Mouse (Mus musculus) embryonic fibroblast, embryonic 13.5 days (primary cell): ENCODE results near the gene 1810009A15Rik. TPM values are rescaled to one million over a fixed set of nuclear protein-coding genes. Genes with fewer than 3 reads are reported as not detected.
"Not testable (repeated sequence)": the region's sequence is repeated elsewhere in the genome, so short reads cannot be mapped to it uniquely, and the experiment has no call there.

Source experiments
- H3K27ac ChIP-seq: 2 replicates; pipeline ENCODE4 v1.5.1; 2012; ENCODE audit warnings: low read length, control low read depth, inconsistent platforms; ENCODE audit not compliant: insufficient read depth
- H3K4me1 ChIP-seq: 2 replicates; pipeline ENCODE4 v1.6.1; 2011; ENCODE audit warnings: low read length; ENCODE audit not compliant: control insufficient read depth, insufficient read depth
- H3K4me3 ChIP-seq: 2 replicates; pipeline ENCODE4 v1.5.1; 2011; ENCODE audit warnings: mild to moderate bottlenecking, control low read depth, low read length; ENCODE audit not compliant: insufficient read depth
- CTCF ChIP-seq: IDR thresholded peaks from 2 replicates; pipeline ENCODE4 v1.5.1; 2011; ENCODE audit warnings: mild to moderate bottlenecking, control low read depth, low read length, moderate library complexity, borderline replicate concordance; ENCODE audit not compliant: insufficient read depth
- POLR2A ChIP-seq: IDR thresholded peaks from 2 replicates; pipeline ENCODE4 v1.6.1; 2011; ENCODE audit warnings: low read depth, mild to moderate bottlenecking, control low read depth, low read length, moderate library complexity
- polyA plus RNA-seq: library from polyadenylated mRNA; stranded (reverse); fragments of >200 nt; gene quantifications from 2 replicates; pipeline ENCODE4 v1.2.4, GENCODE M21; 2011; ENCODE audit warnings: low read depth; ENCODE audit not compliant: missing spikeins, insufficient read length

1810009A15Rik gene
- polyA plus RNA-seq, 1 experiment: 61.7 TPM

DNA sequence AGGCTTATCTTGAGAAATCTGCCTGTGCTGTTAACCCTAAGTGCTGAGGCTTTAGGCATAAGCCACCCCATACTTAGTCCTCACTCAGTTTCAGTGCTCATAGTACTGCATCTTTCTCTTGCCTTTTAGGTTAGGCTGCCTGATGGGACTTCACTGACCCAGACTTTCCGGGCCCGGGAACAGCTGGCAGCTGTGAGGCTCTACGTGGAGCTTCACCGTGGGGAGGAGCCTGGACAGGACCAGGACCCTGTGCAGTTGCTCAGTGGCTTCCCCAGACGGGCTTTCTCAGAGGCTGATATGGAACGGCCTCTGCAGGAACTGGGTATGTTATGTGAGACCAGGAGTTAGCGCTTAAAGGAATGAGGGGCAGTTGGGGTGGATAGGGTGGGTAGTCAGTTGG lies 13.6 kb upstream of the 1810009A15Rik start:
- no peak overlapping the region for H3K27ac ChIP-seq
- no peaks in the 10 kb centered on the region for H3K4me1 ChIP-seq
- no peak overlapping the region for H3K4me3 ChIP-seq
- TF ChIP-seq CTCF (no peak), POLR2A (no peak)

DNA sequence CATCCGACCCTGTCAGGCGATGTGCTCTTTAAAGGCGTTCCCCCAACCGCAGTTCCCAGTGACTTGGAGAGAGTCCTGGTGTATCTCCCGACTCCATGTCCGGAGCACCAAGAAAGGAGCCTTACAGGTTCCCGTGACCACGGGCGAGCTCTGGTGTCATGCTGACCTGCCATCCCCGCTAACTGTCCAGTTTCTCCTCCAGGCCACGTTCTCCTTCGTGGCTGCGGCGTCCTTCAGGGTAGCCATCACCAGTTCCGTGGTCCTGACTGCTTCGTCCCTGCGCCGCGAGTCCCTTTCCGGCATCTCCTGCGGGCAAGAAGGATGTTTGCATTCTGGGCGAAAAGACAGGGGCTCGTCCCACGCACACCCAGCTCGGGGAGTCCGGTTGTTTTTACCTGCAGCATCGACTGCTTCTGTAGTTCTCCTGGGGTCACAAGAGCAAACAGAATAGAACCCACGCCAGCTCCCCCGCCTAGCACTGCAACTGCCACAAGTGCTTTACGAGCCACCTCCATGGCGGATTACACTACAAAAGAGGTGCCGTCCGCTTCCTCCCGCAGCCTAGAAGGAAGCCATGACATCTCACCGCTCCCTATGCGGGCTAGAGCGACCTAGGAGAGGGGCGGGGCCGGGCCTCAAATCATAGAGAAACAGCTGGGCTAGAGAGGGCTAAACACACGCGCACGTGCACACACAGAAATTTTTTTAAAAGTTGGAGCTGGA lies 8.2 kb upstream of the 1810009A15Rik start, which contains the start of gene Uqcc3:
Gene Uqcc3 (minus strand): TSS at position 613 of the 723 bp plus-strand sequence.
- H3K27ac ChIP-seq: peak within 1 kb of the TSS; percentile 47
- TF ChIP-seq CTCF (no peak), POLR2A (peak; percentile 86)
- peak within 1 kb of the TSS; percentile 70 for H3K4me3 ChIP-seq
- no peaks in the 10 kb centered on the region for H3K4me1 ChIP-seq

DNA sequence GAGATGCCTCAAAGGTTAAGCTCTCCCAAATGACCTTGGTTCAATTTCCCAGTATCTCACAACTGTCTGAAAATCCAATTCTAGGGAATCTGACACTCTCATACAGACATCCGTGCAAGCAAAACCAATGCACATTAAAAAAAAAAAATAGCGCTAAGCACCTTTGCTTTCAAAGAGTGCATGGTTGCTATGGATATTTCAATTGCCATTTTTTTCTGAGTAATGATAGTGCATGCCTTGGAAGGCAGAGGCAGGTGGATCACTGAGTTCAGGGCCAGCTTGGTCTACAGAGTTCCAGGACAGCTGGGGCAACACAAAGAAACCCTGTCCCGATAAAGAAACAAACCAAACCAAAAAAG lies 7.6 kb upstream of the 1810009A15Rik start:
- TF ChIP-seq CTCF (no peak), POLR2A (no peak)
- H3K4me1 ChIP-seq: no peaks in the 10 kb centered on the region
- no peak overlapping the region for H3K27ac ChIP-seq
- H3K4me3 ChIP-seq: peak overlapping the region; percentile 70; the same call in 1 of the 2 replicates

- no peaks in the 10 kb centered on the region for H3K4me1 ChIP-seq
- H3K4me3 ChIP-seq: no peak within 1 kb of the TSS
- H3K27ac ChIP-seq: no peak within 1 kb of the TSS
- no peak for TF ChIP-seq POLR2A
- TF ChIP-seq CTCF: no peak
Observed at GRCm38 (mm10) chr19:8883616-8884015, 5.0 kb upstream of the 1810009A15Rik start, which contains the start of the genes Lbhd1 and Gm49403. TSS of gene Lbhd1 (plus strand) at chr19:8883732. TSS of gene Gm49403 (plus strand) at chr19:8883930.

GRCm38 (mm10) chr19:8886916-8887584 lies 1.6 kb upstream of the 1810009A15Rik start:
- TF ChIP-seq CTCF: no peak
- TF ChIP-seq POLR2A: peak; percentile 40
- Histone ChIP-seq H3K4me1 (peaks cover 4% of the 10 kb centered on the region; the same call in 1 of the 2 replicates), H3K27ac (peak overlapping the region; percentile 58; the same call in 1 of the 2 replicates), H3K4me3 (no peak overlapping the region)

GRCm38 (mm10) chr19:8887585-8888463 lies 829 bp upstream of the 1810009A15Rik start:
- H3K4me1 ChIP-seq: peaks cover 4% of the 10 kb centered on the region; the same call in 1 of the 2 replicates
- TF ChIP-seq POLR2A (peak; percentile 53), CTCF (no peak)
- H3K27ac ChIP-seq: peak overlapping the region; percentile 82

DNA sequence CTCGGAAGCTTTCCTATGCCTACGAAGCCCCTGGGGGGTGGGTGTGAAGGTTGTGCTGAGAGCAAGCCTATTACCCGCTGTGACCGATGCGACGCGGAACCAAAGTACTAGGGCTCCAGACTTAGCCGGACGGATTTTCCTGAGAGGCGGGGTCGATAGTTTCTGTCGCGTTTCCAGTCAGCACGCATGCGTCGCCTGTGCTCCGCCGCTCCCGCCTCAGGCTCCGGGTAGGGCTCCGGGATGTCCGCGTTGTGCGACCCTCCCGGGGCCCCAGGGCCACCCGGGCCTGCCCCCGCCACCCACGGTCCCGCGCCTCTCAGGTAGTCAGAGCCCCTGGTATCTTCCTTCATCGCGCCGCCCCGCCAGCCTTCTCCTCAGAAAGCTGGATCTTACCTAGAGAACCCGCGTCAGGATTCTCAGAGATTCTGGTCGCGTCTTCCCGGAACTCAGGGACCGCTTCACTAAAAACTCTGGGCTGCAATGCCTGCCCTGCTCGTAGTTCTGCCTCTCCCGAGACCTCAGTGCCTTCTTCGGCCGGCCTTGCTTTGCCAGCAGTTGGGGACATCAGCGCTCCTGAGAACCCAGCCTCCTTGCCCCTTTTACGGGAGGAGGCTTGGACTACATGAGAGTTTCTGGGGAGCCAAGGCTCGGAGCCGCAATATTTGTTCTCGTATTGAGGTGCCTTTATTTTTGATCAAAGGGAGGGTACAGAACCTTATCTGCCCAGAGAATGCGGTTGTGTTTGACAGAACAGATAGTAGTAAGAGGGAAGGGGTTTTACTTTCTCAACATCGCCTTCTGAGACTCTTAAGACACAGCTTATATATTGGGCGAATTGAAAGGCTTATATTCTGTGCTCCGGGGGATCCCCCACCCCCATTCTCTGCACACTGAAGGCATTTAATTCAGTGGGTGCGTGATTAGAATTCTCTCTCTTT lies 4.4 kb downstream of the 1810009A15Rik start, which contains the start of gene Ints5:
Gene Ints5 (plus strand): TSS at position 177 of the 938 bp plus-strand sequence.
- TF ChIP-seq POLR2A (peak; percentile 89), CTCF (no peak)
- Histone ChIP-seq H3K4me1 (peaks cover 7% of the 10 kb centered on the region), H3K4me3 (peak within 1 kb of the TSS; percentile 100), H3K27ac (peak within 1 kb of the TSS; percentile 45)

More at GRCm38 (mm10) chr19:8887585-8888463, 829 bp upstream of the 1810009A15Rik start:
- peak overlapping the region; percentile 95 for H3K4me3 ChIP-seq

- Histone ChIP-seq H3K4me1 (peaks cover 6% of the 10 kb centered on the region), H3K4me3 (no peak overlapping the region)
Observed at GRCm38 (mm10) chr19:8895397-8895960, 6.8 kb downstream of the 1810009A15Rik start.

DNA sequence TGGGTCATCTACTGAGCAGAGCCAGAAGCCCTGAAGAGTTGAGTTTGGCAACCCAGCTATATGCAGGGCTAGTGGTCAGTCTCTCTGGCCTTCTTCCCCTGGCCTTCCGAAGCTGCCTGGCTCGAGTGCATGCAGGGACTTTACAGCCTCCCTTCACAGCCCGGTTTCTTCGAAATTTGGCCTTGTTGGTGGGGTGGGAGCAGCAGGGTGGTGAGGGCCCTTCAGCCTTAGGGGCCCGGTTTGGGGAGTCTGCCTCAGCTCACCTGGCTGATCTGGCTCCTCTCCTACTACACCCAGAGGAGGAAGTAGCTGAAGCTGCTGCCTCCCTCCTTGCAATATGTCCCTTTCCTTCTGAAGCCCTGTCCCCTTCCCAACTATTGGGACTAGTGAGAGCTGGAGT lies 7.6 kb downstream of the 1810009A15Rik start:
- H3K27ac ChIP-seq, H3K4me3 ChIP-seq: not testable (repeated sequence)

More at GRCm38 (mm10) chr19:8895397-8895960, 6.8 kb downstream of the 1810009A15Rik start:
- H3K27ac ChIP-seq: no peak overlapping the region
- TF ChIP-seq CTCF (no peak), POLR2A (no peak)

GRCm38 (mm10) chr19:8897211-8897864 lies 8.7 kb downstream of the 1810009A15Rik start:
- H3K4me1 ChIP-seq, H3K4me3 ChIP-seq: not testable (repeated sequence)
- H3K27ac ChIP-seq: peak overlapping the region; percentile 69

More for the DNA sequence above, 7.6 kb downstream of the 1810009A15Rik start:
- not testable (repeated sequence) for H3K4me1 ChIP-seq
